Mouse (Mus musculus) hematopoietic stem cell, adult 5-6 weeks (primary cell): Measurements from ENCODE around the gene Zkscan6. TPM values are rescaled to one million over a fixed set of nuclear protein-coding genes. Genes with fewer than 3 reads are reported as not detected.

Experiments
- ATAC-seq, 2 experiments: fragments of 125-278 bp in 1 of 2; replicated peaks in 1 of 2; 2 replicates each; pipeline ENCODE4 v1.8.0; 2016 to 2017; ENCODE audit warnings: inconsistent platforms in 2 of 2, mild to moderate bottlenecking in 2 of 2, moderate number of reproducible peaks in 2 of 2, low read depth in 1 of 2, moderate TSS enrichment in 1 of 2; ENCODE audit not compliant: low FRiP score in 2 of 2, poor library complexity in 2 of 2, severe bottlenecking in 2 of 2, insufficient read depth in 1 of 2, low TSS enrichment in 1 of 2
- total RNA-seq: library from RNA; stranded (forward); fragments of 172-1452, 232-1000 nt; gene quantifications from 2 replicates; pipeline ENCODE4 v1.2.3, GENCODE M21; 2017

Zkscan6 gene
- total RNA-seq, 1 experiment from 2014 or later: 17.5 TPM

GRCm38 (mm10) chr11:65795896-65796295 is 11.1 kb upstream of the Zkscan6 start:
- peak in 1 of 2 experiments; percentile 70; a peak in 1 of 4 replicates for ATAC-seq

GRCm38 (mm10) chr11:65801899-65802298 is 5.1 kb upstream of the Zkscan6 start:
- ATAC-seq: no peak

- peak; percentile 63 to 66 for ATAC-seq
These were observed 562 bp upstream of the Zkscan6 start for GRCm38 (mm10) chr11:65806321-65806904.

DNA sequence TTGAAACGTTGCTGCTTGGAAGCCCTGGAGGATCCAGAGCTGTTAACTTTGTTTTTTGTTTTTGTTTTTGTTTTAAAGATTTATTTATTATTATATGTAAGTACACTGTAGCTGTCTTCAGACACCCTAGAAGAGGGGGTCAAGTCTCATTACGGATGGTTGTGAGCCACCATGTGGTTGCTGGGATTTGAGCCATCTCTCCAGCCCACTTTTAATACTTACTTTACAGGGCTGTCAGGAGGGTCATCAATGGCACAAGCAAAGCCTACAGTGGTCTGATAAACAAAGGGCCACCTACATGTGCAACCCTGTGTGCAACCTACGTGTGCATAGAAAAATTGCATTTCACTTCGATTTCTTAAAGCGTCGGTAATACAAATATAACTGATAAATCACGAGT is 626 bp downstream of the Zkscan6 start:
- no peak for ATAC-seq

GRCm38 (mm10) chr11:65812088-65812487 is 5.1 kb downstream of the Zkscan6 start:
- no peak for ATAC-seq

DNA sequence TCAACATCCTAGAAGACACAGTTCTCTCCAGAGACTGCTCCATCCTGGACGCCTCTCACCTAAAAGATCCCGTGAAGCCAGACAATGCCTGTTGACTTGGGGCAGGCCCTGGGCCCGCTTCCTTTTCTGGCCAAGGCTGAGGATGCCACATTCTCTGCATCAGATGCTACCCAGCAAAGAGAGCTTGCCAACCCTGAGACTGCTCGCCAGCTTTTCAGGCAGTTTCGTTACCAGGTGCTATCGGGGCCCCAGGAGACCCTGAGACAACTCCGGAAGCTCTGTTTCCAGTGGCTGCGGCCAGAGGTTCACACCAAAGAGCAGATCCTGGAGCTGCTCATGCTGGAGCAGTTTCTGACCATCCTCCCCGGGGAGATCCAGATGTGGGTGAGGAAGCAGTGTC is 7.4 kb downstream of the Zkscan6 start:
- no peak for ATAC-seq

DNA sequence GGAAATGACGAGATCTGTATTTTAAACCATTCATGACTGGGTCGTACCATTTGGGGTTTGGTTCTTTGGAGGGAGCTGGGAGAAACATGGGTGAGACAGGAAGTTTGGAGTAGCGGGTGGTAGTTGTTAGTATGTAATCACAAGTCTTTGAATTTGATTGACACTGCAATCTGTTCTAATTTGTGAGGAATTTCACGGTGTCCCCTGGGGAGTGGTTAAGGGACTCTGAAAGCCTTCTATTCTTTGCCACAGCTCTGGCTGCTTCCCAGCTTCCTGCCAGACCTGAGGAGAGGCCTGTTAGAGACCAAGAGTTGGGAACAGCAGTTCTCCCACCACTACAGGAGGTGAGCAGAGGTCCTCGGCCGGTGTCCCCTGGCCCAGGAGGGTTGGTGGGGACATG is 9.3 kb downstream of the Zkscan6 start:
- ATAC-seq: no peak

- no peak for ATAC-seq
These were observed 11.2 kb downstream of the Zkscan6 start for GRCm38 (mm10) chr11:65818193-65818592.

DNA sequence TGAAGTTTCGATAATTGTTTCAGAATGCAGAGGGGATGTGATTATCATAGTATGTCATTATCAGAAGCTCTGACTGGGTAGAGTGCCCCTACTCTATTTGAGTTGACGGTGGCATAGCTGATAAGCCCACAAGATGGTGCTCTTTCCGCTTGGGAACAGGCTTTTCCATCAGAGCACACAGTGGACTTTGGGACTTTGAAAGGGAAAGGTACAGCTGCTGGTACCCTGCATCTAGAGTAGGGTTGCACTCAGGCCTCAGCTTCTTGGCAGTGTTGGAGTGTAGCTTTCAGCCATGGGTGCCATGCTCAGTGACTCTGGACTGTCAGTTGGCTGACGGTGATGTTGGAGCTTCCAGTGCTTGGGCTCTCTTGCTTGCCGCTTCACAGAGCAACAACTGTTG is 13.3 kb downstream of the Zkscan6 start:
- no peak for ATAC-seq

GRCm38 (mm10) chr11:65820877-65821276 is 13.9 kb downstream of the Zkscan6 start:
- peak; percentile 86 to 93 for ATAC-seq

GRCm38 (mm10) chr11:65824556-65824955 is 17.6 kb downstream of the Zkscan6 start:
- ATAC-seq: no peak

DNA sequence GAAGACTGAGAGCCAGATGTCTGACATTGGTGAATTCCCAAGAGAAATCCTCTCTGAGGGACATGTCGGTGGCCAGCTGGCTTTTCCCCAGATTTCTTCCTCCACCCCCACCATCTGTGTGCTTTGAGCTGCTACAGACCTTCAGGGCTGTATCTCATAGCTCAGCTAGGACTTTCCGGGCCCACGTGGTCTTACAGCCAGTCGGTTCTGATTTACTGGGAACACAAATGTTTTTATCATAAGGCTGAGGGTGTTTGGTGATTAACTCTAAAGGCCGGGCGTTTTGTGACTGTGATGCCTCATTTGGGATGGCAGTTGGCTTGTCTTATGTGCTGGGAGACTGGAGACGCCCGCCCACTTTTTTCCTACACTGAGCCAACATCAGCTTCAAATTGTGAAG is 32.0 kb downstream of the Zkscan6 start:
- ATAC-seq: no peak

DNA sequence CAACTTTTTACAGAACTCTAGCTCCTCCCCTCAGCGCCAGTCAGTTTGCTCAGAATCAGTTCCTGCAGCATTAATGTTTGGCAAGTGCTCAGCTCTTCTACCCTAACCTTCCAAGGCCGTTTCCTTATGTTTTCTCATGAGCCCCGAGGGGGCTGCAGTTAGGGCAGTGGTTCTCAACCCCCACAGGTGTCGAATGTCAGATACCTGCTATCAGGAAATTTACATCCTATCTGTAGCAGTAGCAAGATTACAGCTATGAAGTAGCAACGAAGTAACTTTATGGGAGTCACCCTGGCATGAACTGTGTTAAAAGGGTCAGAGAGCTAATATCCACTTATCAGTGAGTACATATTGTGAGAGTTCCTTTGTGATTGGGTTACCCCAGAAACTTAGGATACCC is 39.5 kb downstream of the Zkscan6 start:
- no peak for ATAC-seq

- ATAC-seq: peak; percentile 91 to 94
These were observed 45.1 kb downstream of the Zkscan6 start for GRCm38 (mm10) chr11:65852066-65852465.

- ATAC-seq: no peak
These were observed 54.5 kb downstream of the Zkscan6 start for GRCm38 (mm10) chr11:65861476-65861875.

DNA sequence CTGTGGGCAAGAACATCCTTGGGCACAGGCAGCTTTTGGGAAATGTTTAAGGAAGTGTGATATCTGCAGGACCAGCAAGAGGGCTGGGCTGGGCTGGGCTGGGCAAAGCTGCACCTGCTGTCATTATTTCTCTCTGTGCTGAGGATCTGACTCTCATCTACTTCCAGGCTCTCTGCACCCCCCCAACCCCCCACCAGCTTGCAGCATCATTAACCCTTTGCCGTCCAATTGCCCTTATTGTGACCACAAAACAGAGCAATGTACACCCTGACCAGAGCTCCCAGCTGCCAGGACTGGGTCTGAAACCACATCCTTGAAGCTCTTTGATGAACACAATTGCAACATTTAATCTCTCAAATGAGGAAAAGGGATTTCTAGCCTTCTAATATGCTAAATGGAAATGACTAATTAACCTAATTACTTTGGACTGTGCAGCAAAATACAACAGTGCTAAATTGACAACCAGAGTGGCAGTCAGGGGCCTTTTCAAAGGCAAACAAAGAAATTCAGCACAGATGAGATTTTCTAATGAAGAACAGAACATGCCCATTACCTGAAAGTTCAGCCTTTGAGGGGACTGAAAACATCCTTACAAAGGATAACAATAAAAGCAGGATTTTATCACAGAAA is 70.3 kb downstream of the Zkscan6 start:
- ATAC-seq: no peak
